Mouse (Mus musculus): ENCODE measurements around the gene Kcnc1. TPM values are rescaled to one million over a fixed set of nuclear protein-coding genes. Genes with fewer than 3 reads are reported as not detected.
A peak's percentile ranks its signal among the peaks of the same experiment; 100 is the strongest.

Gene Kcnc1
- total RNA-seq (2014; rRNA removed; ENCODE audit: low replicate concordance), result 0.04 TPM in 1 of 2 replicates, not detected in the other
- not detected in 2 replicates for polyA plus RNA-seq (2015; fragmentation: Nextera tagmentation; extraction: Ambion mirVana)

DNA sequence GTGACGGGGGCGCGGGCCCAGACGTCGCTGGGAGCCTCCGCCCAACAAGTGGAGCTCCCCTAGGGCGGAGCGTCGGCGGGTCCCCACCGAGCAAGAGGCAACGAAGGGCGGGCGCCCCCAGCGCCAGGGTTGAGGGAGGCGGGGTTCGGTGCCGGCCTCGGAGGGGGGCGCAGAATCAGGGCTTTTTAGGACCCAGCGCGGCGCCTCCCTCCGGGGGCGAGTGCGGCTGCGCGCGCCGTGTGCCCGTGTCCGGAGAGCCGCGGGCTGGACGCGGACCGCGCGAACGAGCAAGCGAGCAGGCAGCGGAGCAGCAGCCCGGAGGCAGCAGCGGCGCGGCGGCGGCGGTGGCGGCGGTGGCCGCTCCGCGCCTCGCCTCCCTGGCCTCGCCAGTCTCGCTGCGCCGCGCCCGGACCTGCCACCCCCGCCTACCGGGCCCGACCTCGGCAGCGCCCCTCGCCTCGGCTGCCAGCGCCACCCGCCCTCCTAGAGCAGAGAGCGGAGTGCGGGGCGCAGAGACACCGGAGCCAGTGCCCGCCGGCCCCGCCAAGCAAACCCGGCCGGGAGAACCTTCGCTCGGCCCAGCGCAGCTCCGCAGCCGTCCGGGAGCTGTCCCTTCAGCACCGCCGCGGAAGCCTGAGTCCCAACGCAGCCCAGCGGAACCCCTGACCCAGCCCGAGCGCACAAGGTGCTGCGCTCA, at the start of gene Kcnc1:
Gene Kcnc1, plus strand, starts transcription at position 267 of the 697 bp plus-strand sequence.
- peak within 1 kb of the TSS; percentile 75 for H3K4me2 ChIP-seq (ENCODE audit: low read depth, low read length)
- ATAC-seq (ENCODE audit: insufficient read depth, low read depth) (peak; percentile 87), DNase-seq (ENCODE audit: low spot score) (peak; percentile 56)
- no peak for TF ChIP-seq CTCF (IDR thresholded peaks at IDR 0.05; ENCODE audit: low read depth)
- no peak for TF ChIP-seq EP300 (IDR thresholded peaks at IDR 0.05; ENCODE audit: low read depth)
- H3K4me3 ChIP-seq (ENCODE audit: low read depth, low read length), result peak within 1 kb of the TSS; percentile 43
- no peak within 1 kb of the TSS for H3K9ac ChIP-seq (replicated peaks; ENCODE audit: low read depth, low read length)
- no peaks in the 10 kb centered on the region for H3K9me3 ChIP-seq (replicated peaks; ENCODE audit: control insufficient read depth, low read length)
- no peaks in the 10 kb centered on the region for H3K36me3 ChIP-seq (replicated peaks; ENCODE audit: control insufficient read depth, insufficient read depth, low read length)
- peaks cover 68% of the 10 kb centered on the region for H3K27me3 ChIP-seq (ENCODE audit: control insufficient read depth, insufficient read depth, low read length)
- H3K4me1 ChIP-seq (ENCODE audit: control insufficient read depth, insufficient read depth), result peaks cover 7% of the 10 kb centered on the region; the same call in 1 of the 2 replicates
- no peak within 1 kb of the TSS for H3K27ac ChIP-seq (ENCODE audit: low read depth)
- WGBS, result under 1% methylated on average over 53 of the region's 93 CpGs

- H3K4me1 ChIP-seq (ENCODE audit: control insufficient read depth, insufficient read depth), result no peaks in the 10 kb centered on the region
- TF ChIP-seq CTCF (IDR thresholded peaks at IDR 0.05; ENCODE audit: low read depth) (no peak), EP300 (IDR thresholded peaks at IDR 0.05; ENCODE audit: low read depth) (no peak)
- H3K27me3 ChIP-seq (ENCODE audit: control insufficient read depth, insufficient read depth, low read length), result peaks cover 33% of the 10 kb centered on the region
- no peak overlapping the region for H3K27ac ChIP-seq (ENCODE audit: low read depth)
- H3K4me3 ChIP-seq (ENCODE audit: low read depth, low read length), result no peak overlapping the region
- no peaks in the 10 kb centered on the region for H3K36me3 ChIP-seq (replicated peaks; ENCODE audit: control insufficient read depth, insufficient read depth, low read length)
- H3K9ac ChIP-seq (replicated peaks; ENCODE audit: low read depth, low read length), result no peak overlapping the region
- WGBS, result 66% methylated on average over 4 of the region's 4 CpGs
- no peak overlapping the region for H3K4me2 ChIP-seq (ENCODE audit: low read depth, low read length)
- H3K9me3 ChIP-seq (replicated peaks; ENCODE audit: control insufficient read depth, low read length), result no peaks in the 10 kb centered on the region
- ATAC-seq (ENCODE audit: insufficient read depth, low read depth), result no peak
- DNase-seq (ENCODE audit: low spot score), result no peak
Measured at GRCm38 (mm10) chr7:46347692-46348091, 48.6 kb upstream of the Kcnc1 start.

- Histone ChIP-seq H3K9me3 (replicated peaks; ENCODE audit: control insufficient read depth, low read length) (no peaks in the 10 kb centered on the region), H3K36me3 (replicated peaks; ENCODE audit: control insufficient read depth, insufficient read depth, low read length) (no peaks in the 10 kb centered on the region), H3K27me3 (ENCODE audit: control insufficient read depth, insufficient read depth, low read length) (peaks cover 33% of the 10 kb centered on the region), H3K4me1 (ENCODE audit: control insufficient read depth, insufficient read depth) (no peaks in the 10 kb centered on the region), H3K4me2 (ENCODE audit: low read depth, low read length) (no peak overlapping the region), H3K27ac (ENCODE audit: low read depth) (no peak overlapping the region), H3K4me3 (ENCODE audit: low read depth, low read length) (no peak overlapping the region), H3K9ac (replicated peaks; ENCODE audit: low read depth, low read length) (no peak overlapping the region)
- no peak for TF ChIP-seq EP300 (IDR thresholded peaks at IDR 0.05; ENCODE audit: low read depth)
- ATAC-seq (ENCODE audit: insufficient read depth, low read depth), result no peak
- no peak for DNase-seq (ENCODE audit: low spot score)
- 5% methylated on average over 34 of the region's 36 CpGs for WGBS
Measured at GRCm38 (mm10) chr7:46348813-46349212, 47.5 kb upstream of the Kcnc1 start.

GRCm38 (mm10) chr7:46350119-46350702, 46.1 kb upstream of the Kcnc1 start:
- no peak overlapping the region for H3K27ac ChIP-seq (ENCODE audit: low read depth)
- TF ChIP-seq CTCF (IDR thresholded peaks at IDR 0.05; ENCODE audit: low read depth) (no peak), EP300 (IDR thresholded peaks at IDR 0.05; ENCODE audit: low read depth) (no peak)
- WGBS, result 38% methylated on average over 9 of the region's 9 CpGs
- no peak for DNase-seq (ENCODE audit: low spot score)
- H3K4me2 ChIP-seq (ENCODE audit: low read depth, low read length), result no peak overlapping the region
- no peaks in the 10 kb centered on the region for H3K9me3 ChIP-seq (replicated peaks; ENCODE audit: control insufficient read depth, low read length)
- no peak for ATAC-seq (ENCODE audit: insufficient read depth, low read depth)
- H3K36me3 ChIP-seq (replicated peaks; ENCODE audit: control insufficient read depth, insufficient read depth, low read length), result no peaks in the 10 kb centered on the region
- no peaks in the 10 kb centered on the region for H3K4me1 ChIP-seq (ENCODE audit: control insufficient read depth, insufficient read depth)
- H3K9ac ChIP-seq (replicated peaks; ENCODE audit: low read depth, low read length), result no peak overlapping the region
- H3K4me3 ChIP-seq (ENCODE audit: low read depth, low read length), result no peak overlapping the region
- peaks cover 33% of the 10 kb centered on the region for H3K27me3 ChIP-seq (ENCODE audit: control insufficient read depth, insufficient read depth, low read length)

DNA sequence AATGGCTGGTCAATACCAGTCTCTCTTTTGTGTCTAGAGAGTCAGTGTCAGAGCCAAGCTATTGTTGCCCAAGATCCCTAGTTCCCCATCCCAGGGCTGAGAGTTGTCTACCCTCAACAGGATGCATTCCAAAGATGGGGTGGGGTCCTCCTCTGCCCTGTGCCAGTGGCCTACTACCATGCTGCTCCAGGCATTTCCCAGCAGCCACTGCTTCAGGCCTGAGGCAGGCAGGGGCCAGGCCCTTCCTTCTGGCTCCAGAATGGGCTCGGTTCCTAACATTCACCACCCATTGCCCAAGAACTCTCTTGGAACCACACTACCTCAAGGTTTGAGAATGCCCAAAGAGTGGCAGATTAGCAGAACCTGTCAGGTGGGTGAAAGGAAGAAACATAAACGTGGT, 43.5 kb upstream of the Kcnc1 start:
- Histone ChIP-seq H3K27me3 (ENCODE audit: control insufficient read depth, insufficient read depth, low read length) (peaks cover 25% of the 10 kb centered on the region), H3K4me1 (ENCODE audit: control insufficient read depth, insufficient read depth) (no peaks in the 10 kb centered on the region), H3K4me2 (ENCODE audit: low read depth, low read length) (no peak overlapping the region), H3K36me3 (replicated peaks; ENCODE audit: control insufficient read depth, insufficient read depth, low read length) (no peaks in the 10 kb centered on the region), H3K9me3 (replicated peaks; ENCODE audit: control insufficient read depth, low read length) (no peaks in the 10 kb centered on the region), H3K27ac (ENCODE audit: low read depth) (no peak overlapping the region), H3K9ac (replicated peaks; ENCODE audit: low read depth, low read length) (no peak overlapping the region), H3K4me3 (ENCODE audit: low read depth, low read length) (no peak overlapping the region)
- DNase-seq (ENCODE audit: low spot score) (no peak), ATAC-seq (ENCODE audit: insufficient read depth, low read depth) (no peak)
- WGBS, result 61% methylated on average over 2 of the region's 2 CpGs
- TF ChIP-seq EP300 (IDR thresholded peaks at IDR 0.05; ENCODE audit: low read depth) (no peak), CTCF (IDR thresholded peaks at IDR 0.05; ENCODE audit: low read depth) (no peak)
